Mouse (Mus musculus) liver, postnatal 0 days (tissue): ENCODE data around the gene Aoc2. TPM values are rescaled to one million over a fixed set of nuclear protein-coding genes. Genes with fewer than 3 reads are reported as not detected.
"Not testable (repeated sequence)": the region's sequence is repeated elsewhere in the genome, so short reads cannot be mapped to it uniquely, and the experiment has no call there.

ENCODE experiments used
- ATAC-seq: fragments of 200-750 bp; cut with Nextera tagmentation; 2 replicates; pipeline ENCODE4 v1.8.0; 2017; ENCODE audit warnings: mild to moderate bottlenecking, moderate library complexity
- DNase-seq: peaks from one replicate; pipeline ENCODE4 v3.0.0-alpha.2; 2016
- H3K27ac ChIP-seq: fragments of 300-500 bp; sonication (generic); 2 replicates; pipeline ENCODE4 v1.5.1; 2014; ENCODE audit warnings: antibody characterized with exemption, moderate library complexity, mild to moderate bottlenecking, low read depth
- H3K27me3 ChIP-seq: fragments of 300-500 bp; sonication (generic); 2 replicates; pipeline ENCODE4 v1.6.1; 2014; ENCODE audit warnings: low read length, control low read depth, mixed read lengths; ENCODE audit not compliant: insufficient read depth
- H3K36me3 ChIP-seq: fragments of 300-500 bp; sonication (generic); replicated peaks from 2 replicates; pipeline ENCODE4 v1.6.1; 2014; ENCODE audit warnings: mild to moderate bottlenecking, control low read depth, low read length, moderate library complexity, mixed read lengths; ENCODE audit not compliant: insufficient read depth
- H3K4me1 ChIP-seq: fragments of 300-500 bp; sonication (generic); 2 replicates; pipeline ENCODE4 v1.6.1; 2014; ENCODE audit warnings: antibody characterized with exemption, mild to moderate bottlenecking, control low read depth; ENCODE audit not compliant: insufficient read depth
- H3K4me2 ChIP-seq: fragments of 300-500 bp; sonication (generic); 2 replicates; pipeline ENCODE4 v1.6.1; 2014; ENCODE audit warnings: low read depth, mild to moderate bottlenecking, low read length, moderate library complexity, mixed read lengths
- H3K4me3 ChIP-seq: fragments of 300-500 bp; sonication (generic); 2 replicates; pipeline ENCODE4 v1.5.1; 2014; ENCODE audit warnings: low read depth, low read length
- H3K9ac ChIP-seq: fragments of 300-500 bp; sonication (generic); replicated peaks from 2 replicates; pipeline ENCODE4 v1.6.1; 2014; ENCODE audit warnings: mild to moderate bottlenecking, moderate library complexity
- H3K9me3 ChIP-seq: fragments of 300-500 bp; sonication (generic); 2 replicates; pipeline ENCODE4 v1.6.1; 2016; ENCODE audit warnings: mild to moderate bottlenecking, control low read depth, low read length, mixed read lengths
- CTCF ChIP-seq: sonication (generic); IDR thresholded peaks from 2 replicates; pipeline ENCODE4 v1.5.1; 2016; ENCODE audit warnings: antibody characterized with exemption, low read depth
- EP300 ChIP-seq: IDR thresholded peaks from 2 replicates; pipeline ENCODE4 v1.6.1; 2016; ENCODE audit warnings: antibody characterized with exemption, low read depth, mild to moderate bottlenecking
- WGBS: fragments of 180-500 bp; shearing (Covaris S2); extraction: QIAGEN DNeasy Blood & Tissue Kit; methylation state at CpG from one replicate; pipeline ENCODE4 v1.1.7; 2014; ENCODE audit not compliant: insufficient replicate concordance; 5-methylcytosine and 5-hydroxymethylcytosine counted together
- polyA plus RNA-seq: library from polyadenylated mRNA; unstranded; fragments of >200 nt; fragmentation: Nextera tagmentation; extraction: Ambion mirVana; gene quantifications from 2 replicates; pipeline ENCODE4 v1.2.1, GENCODE M21; 2015

Gene Aoc2
- polyA plus RNA-seq, 1 experiment from 2014 or later: 0.60 TPM

DNA sequence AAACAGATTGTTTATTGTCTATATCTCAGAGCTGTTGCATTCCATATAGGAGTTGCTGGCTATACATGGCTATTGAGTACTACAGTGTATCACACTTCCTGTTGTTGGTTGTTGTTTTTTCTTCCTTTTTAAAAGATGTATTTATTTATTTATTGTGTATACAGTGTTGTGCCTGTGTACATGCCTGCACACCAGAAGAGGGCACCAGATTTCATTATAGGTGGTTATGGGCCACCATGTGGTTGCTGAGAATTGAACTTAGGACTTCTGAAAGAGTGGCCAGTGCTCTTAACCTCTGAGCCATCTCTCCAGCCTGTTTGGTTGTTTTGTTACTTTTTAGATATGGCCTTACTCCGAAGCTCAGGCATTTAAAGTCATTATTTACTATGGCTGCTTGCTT is 10.3 kb upstream of the Aoc2 start:
- WGBS: 97% methylated on average over 1 of the region's 1 CpGs
- Histone ChIP-seq H3K9ac (no peak overlapping the region), H3K4me1 (peaks cover 24% of the 10 kb centered on the region), H3K4me3 (no peak overlapping the region), H3K27me3 (no peaks in the 10 kb centered on the region), H3K27ac (peak overlapping the region; percentile 92; the same call in 1 of the 2 replicates), H3K9me3 (no peaks in the 10 kb centered on the region), H3K36me3 (peaks cover 20% of the 10 kb centered on the region), H3K4me2 (0 out of 2 replicates have a peak overlapping the region, but pooled peaks have one; percentile 85)
- TF ChIP-seq EP300: no peak
- peak; percentile 13; the same call in 1 of the 2 replicates for TF ChIP-seq CTCF
- no peak for DNase-seq
- no peak for ATAC-seq

DNA sequence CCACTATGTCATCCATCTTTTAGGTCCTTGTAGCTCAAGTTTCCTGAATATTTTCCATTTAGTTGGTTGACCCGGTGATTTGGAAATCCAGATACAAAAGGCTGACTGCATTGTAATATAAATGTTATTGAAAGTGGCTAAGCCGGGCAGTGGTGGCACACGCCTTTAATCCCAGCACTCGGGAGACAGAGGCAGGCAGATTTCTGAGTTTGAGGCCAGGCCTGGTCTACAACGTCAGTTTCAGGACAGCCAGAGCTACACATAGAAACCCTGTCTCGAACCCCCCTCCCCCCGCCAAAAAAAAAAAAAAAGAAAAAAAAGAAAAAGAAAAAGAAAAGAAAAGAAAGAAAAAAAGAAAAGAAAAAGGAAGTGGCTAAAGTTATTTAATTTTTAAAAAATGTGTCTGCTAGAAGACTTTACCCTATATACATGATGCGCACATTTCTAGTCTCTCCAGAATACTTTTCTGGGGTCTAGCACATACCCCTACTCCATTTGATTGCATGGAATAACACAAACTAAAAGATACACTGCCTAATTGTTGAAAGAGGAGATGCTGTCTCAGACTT is 9.7 kb upstream of the Aoc2 start:
- peak overlapping the region; percentile 92 for H3K27ac ChIP-seq
- H3K9ac ChIP-seq: peak overlapping the region; percentile 91
- peaks cover 26% of the 10 kb centered on the region for H3K36me3 ChIP-seq
- DNase-seq (no peak), ATAC-seq (no peak)
- TF ChIP-seq CTCF (no peak), EP300 (no peak)
- no peaks in the 10 kb centered on the region for H3K27me3 ChIP-seq
- 66% methylated on average over 8 of the region's 8 CpGs for WGBS
- H3K4me1 ChIP-seq: peaks cover 24% of the 10 kb centered on the region
- H3K4me2 ChIP-seq: peak overlapping the region; percentile 85
- no peaks in the 10 kb centered on the region for H3K9me3 ChIP-seq
- H3K4me3 ChIP-seq: peak overlapping the region; percentile 79

- Histone ChIP-seq H3K27ac (peak within 1 kb of the TSS; percentile 92), H3K9me3 (no peaks in the 10 kb centered on the region), H3K27me3 (no peaks in the 10 kb centered on the region), H3K4me2 (peak within 1 kb of the TSS; percentile 85), H3K4me1 (peaks cover 24% of the 10 kb centered on the region), H3K9ac (peak within 1 kb of the TSS; percentile 91), H3K36me3 (peaks cover 34% of the 10 kb centered on the region), H3K4me3 (peak within 1 kb of the TSS; percentile 79)
- TF ChIP-seq EP300: peak; percentile 100
- TF ChIP-seq CTCF: no peak
- DNase-seq: peak; percentile 95
- peak; percentile 92 for ATAC-seq
- under 1% methylated on average over 59 of the region's 62 CpGs for WGBS
Observed at GRCm38 (mm10) chr11:101315665-101316500, 9.0 kb upstream of the Aoc2 start, which contains the start of gene Psme3. Psme3 (plus strand) TSS chr11:101316213.

DNA sequence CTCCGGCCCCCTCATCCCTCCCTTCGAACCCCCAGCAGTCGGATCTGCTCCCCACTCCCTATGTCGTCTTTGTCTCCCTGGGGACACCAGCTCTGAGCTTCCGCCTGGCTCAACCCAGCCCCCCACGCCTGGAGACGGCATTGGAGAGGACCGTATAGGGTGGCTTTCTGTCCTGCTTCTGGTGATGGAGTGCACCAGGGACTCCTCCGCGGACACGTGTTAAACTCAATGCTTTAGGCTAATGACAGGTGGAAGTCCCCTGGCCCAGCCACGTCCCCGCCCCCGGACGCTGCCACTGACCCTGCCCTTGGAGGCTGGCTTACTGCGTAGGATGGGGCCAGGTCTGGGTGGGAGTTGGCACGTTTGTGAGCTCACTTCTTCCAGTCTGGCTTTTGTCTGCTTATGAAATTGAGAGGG is 8.4 kb upstream of the Aoc2 start:
- Histone ChIP-seq H3K36me3 (peaks cover 40% of the 10 kb centered on the region), H3K4me2 (peak overlapping the region; percentile 85), H3K4me3 (peak overlapping the region; percentile 79), H3K9me3 (no peaks in the 10 kb centered on the region), H3K9ac (peak overlapping the region; percentile 91), H3K4me1 (peaks cover 24% of the 10 kb centered on the region), H3K27ac (peak overlapping the region; percentile 92), H3K27me3 (no peaks in the 10 kb centered on the region)
- WGBS: under 1% methylated on average over 17 of the region's 17 CpGs
- DNase-seq (peak; percentile 77), ATAC-seq (peak; percentile 43)
- TF ChIP-seq CTCF (no peak), EP300 (no peak)

GRCm38 (mm10) chr11:101323609-101324008 is 1.3 kb upstream of the Aoc2 start:
- no peak overlapping the region for H3K4me3 ChIP-seq
- H3K27ac ChIP-seq: no peak overlapping the region
- H3K36me3 ChIP-seq: peaks cover 69% of the 10 kb centered on the region
- DNase-seq: peak; percentile 81
- H3K9me3 ChIP-seq: no peaks in the 10 kb centered on the region
- 22% methylated on average over 4 of the region's 4 CpGs for WGBS
- H3K4me2 ChIP-seq: no peak overlapping the region
- ATAC-seq: peak; percentile 51
- H3K27me3 ChIP-seq: no peaks in the 10 kb centered on the region
- H3K4me1 ChIP-seq: no peaks in the 10 kb centered on the region; the same call in 1 of the 2 replicates
- no peak overlapping the region for H3K9ac ChIP-seq
- TF ChIP-seq EP300 (no peak), CTCF (peak; percentile 95)

GRCm38 (mm10) chr11:101325201-101325600 is 338 bp downstream of the Aoc2 start:
- not testable (repeated sequence) for DNase-seq, H3K9me3 ChIP-seq, H3K27me3 ChIP-seq, H3K4me1 ChIP-seq, H3K27ac ChIP-seq, H3K4me3 ChIP-seq, ATAC-seq, H3K9ac ChIP-seq, H3K4me2 ChIP-seq
- H3K36me3 ChIP-seq: peaks cover 53% of the 10 kb centered on the region
- 88% methylated on average over 11 of the region's 11 CpGs for WGBS
